Mouse (Mus musculus): Measurements from ENCODE around the gene Gm11239. TPM values are rescaled to one million over a fixed set of nuclear protein-coding genes. Genes with fewer than 3 reads are reported as not detected.
"Not testable (repeated sequence)": the region's sequence is repeated elsewhere in the genome, so short reads cannot be mapped to it uniquely, and the experiment has no call there.

Gene Gm11239
- not detected in 2 replicates for polyA plus RNA-seq (2015; fragmentation: Nextera tagmentation; extraction: Ambion mirVana)

GRCm38 (mm10) chr4:73668054-73668453 is at the start of gene Gm11239:
Gene Gm11239, plus strand, starts transcription at chr4:73668354.
- H3K4me1 ChIP-seq (replicated peaks; ENCODE audit: control insufficient read depth, insufficient read depth, low read length); H3K4me2 ChIP-seq (ENCODE audit: low read length); H3K36me3 ChIP-seq (ENCODE audit: control insufficient read depth, insufficient read depth); H3K9me3 ChIP-seq (ENCODE audit: control insufficient read depth, low read length); H3K4me3 ChIP-seq (replicated peaks; ENCODE audit: low read length); ATAC-seq; H3K27ac ChIP-seq (ENCODE audit: low read length); H3K27me3 ChIP-seq (replicated peaks; ENCODE audit: control insufficient read depth, insufficient read depth, low read length); H3K9ac ChIP-seq (replicated peaks; ENCODE audit: low read depth, low read length): not testable (repeated sequence)
- no CpG with 5 or more reads among the region's 4 CpGs for WGBS

- not testable (repeated sequence) for H3K4me1 ChIP-seq (replicated peaks; ENCODE audit: control insufficient read depth, insufficient read depth, low read length); H3K9me3 ChIP-seq (ENCODE audit: control insufficient read depth, low read length); H3K27ac ChIP-seq (ENCODE audit: low read length); ATAC-seq; H3K4me3 ChIP-seq (replicated peaks; ENCODE audit: low read length); H3K4me2 ChIP-seq (ENCODE audit: low read length); H3K9ac ChIP-seq (replicated peaks; ENCODE audit: low read depth, low read length); H3K36me3 ChIP-seq (ENCODE audit: control insufficient read depth, insufficient read depth); H3K27me3 ChIP-seq (replicated peaks; ENCODE audit: control insufficient read depth, insufficient read depth, low read length)
- no CpG with 5 or more reads among the region's 3 CpGs for WGBS
Observed at GRCm38 (mm10) chr4:73622684-73623083, 45.5 kb upstream of the Gm11239 start, which contains the start of gene Gm11237. Gene Gm11237, plus strand, starts transcription at chr4:73622984.

GRCm38 (mm10) chr4:73637821-73638220 is 30.3 kb upstream of the Gm11239 start, which contains the start of gene Gm11236:
Gene Gm11236, plus strand, starts transcription at chr4:73638121.
- not testable (repeated sequence) for H3K4me3 ChIP-seq (replicated peaks; ENCODE audit: low read length); H3K27me3 ChIP-seq (replicated peaks; ENCODE audit: control insufficient read depth, insufficient read depth, low read length); H3K27ac ChIP-seq (ENCODE audit: low read length); H3K4me1 ChIP-seq (replicated peaks; ENCODE audit: control insufficient read depth, insufficient read depth, low read length); H3K36me3 ChIP-seq (ENCODE audit: control insufficient read depth, insufficient read depth); H3K9ac ChIP-seq (replicated peaks; ENCODE audit: low read depth, low read length); ATAC-seq; H3K9me3 ChIP-seq (ENCODE audit: control insufficient read depth, low read length); H3K4me2 ChIP-seq (ENCODE audit: low read length)
- WGBS, result no CpG with 5 or more reads among the region's 4 CpGs

GRCm38 (mm10) chr4:73661864-73662263 is 6.3 kb upstream of the Gm11239 start:
- WGBS, result 85% methylated on average over 4 of the region's 4 CpGs
- not testable (repeated sequence) for H3K36me3 ChIP-seq (ENCODE audit: control insufficient read depth, insufficient read depth); H3K4me3 ChIP-seq (replicated peaks; ENCODE audit: low read length); ATAC-seq; H3K9ac ChIP-seq (replicated peaks; ENCODE audit: low read depth, low read length); H3K4me2 ChIP-seq (ENCODE audit: low read length); H3K27me3 ChIP-seq (replicated peaks; ENCODE audit: control insufficient read depth, insufficient read depth, low read length); H3K4me1 ChIP-seq (replicated peaks; ENCODE audit: control insufficient read depth, insufficient read depth, low read length); H3K9me3 ChIP-seq (ENCODE audit: control insufficient read depth, low read length); H3K27ac ChIP-seq (ENCODE audit: low read length)

GRCm38 (mm10) chr4:73683216-73683615 is 15.1 kb downstream of the Gm11239 start, which contains the start of gene Gm428:
Gene Gm428, plus strand, starts transcription at chr4:73683516.
- no CpG with 5 or more reads among the region's 4 CpGs for WGBS
- H3K4me2 ChIP-seq (ENCODE audit: low read length); H3K4me1 ChIP-seq (replicated peaks; ENCODE audit: control insufficient read depth, insufficient read depth, low read length); H3K27me3 ChIP-seq (replicated peaks; ENCODE audit: control insufficient read depth, insufficient read depth, low read length); H3K9ac ChIP-seq (replicated peaks; ENCODE audit: low read depth, low read length); ATAC-seq; H3K36me3 ChIP-seq (ENCODE audit: control insufficient read depth, insufficient read depth); H3K27ac ChIP-seq (ENCODE audit: low read length); H3K4me3 ChIP-seq (replicated peaks; ENCODE audit: low read length); H3K9me3 ChIP-seq (ENCODE audit: control insufficient read depth, low read length): not testable (repeated sequence)

- no peak for ATAC-seq
- no peak overlapping the region for H3K9ac ChIP-seq (replicated peaks; ENCODE audit: low read depth, low read length)
- H3K9me3 ChIP-seq (ENCODE audit: control insufficient read depth, low read length), result no peaks in the 10 kb centered on the region
- 83% methylated on average over 1 of the region's 1 CpGs for WGBS
- no peaks in the 10 kb centered on the region for H3K4me1 ChIP-seq (replicated peaks; ENCODE audit: control insufficient read depth, insufficient read depth, low read length)
- H3K4me3 ChIP-seq (replicated peaks; ENCODE audit: low read length), result no peak overlapping the region
- H3K27ac ChIP-seq (ENCODE audit: low read length), result no peak overlapping the region
- H3K36me3 ChIP-seq (ENCODE audit: control insufficient read depth, insufficient read depth), result no peaks in the 10 kb centered on the region
- H3K27me3 ChIP-seq (replicated peaks; ENCODE audit: control insufficient read depth, insufficient read depth, low read length), result no peaks in the 10 kb centered on the region
- H3K4me2 ChIP-seq (ENCODE audit: low read length), result no peak overlapping the region
Observed at GRCm38 (mm10) chr4:73718761-73719160, 50.6 kb downstream of the Gm11239 start.

- Histone ChIP-seq H3K27ac (ENCODE audit: low read length) (no peak overlapping the region), H3K4me2 (ENCODE audit: low read length) (no peak overlapping the region)
- no peak for ATAC-seq
Observed at GRCm38 (mm10) chr4:73719819-73720218, 51.7 kb downstream of the Gm11239 start.

More at GRCm38 (mm10) chr4:73719819-73720218, 51.7 kb downstream of the Gm11239 start:
- no peaks in the 10 kb centered on the region for H3K4me1 ChIP-seq (replicated peaks; ENCODE audit: control insufficient read depth, insufficient read depth, low read length)
- no peaks in the 10 kb centered on the region for H3K9me3 ChIP-seq (ENCODE audit: control insufficient read depth, low read length)
- H3K36me3 ChIP-seq (ENCODE audit: control insufficient read depth, insufficient read depth), result no peaks in the 10 kb centered on the region
- H3K27me3 ChIP-seq (replicated peaks; ENCODE audit: control insufficient read depth, insufficient read depth, low read length), result no peaks in the 10 kb centered on the region
- no peak overlapping the region for H3K9ac ChIP-seq (replicated peaks; ENCODE audit: low read depth, low read length)
- no peak overlapping the region for H3K4me3 ChIP-seq (replicated peaks; ENCODE audit: low read length)

Other genes with a start within 250 kb of the Gm11239 start
- gene Gm11238, start 60.5 kb upstream of the Gm11239 start, polyA plus RNA-seq (2015; fragmentation: Nextera tagmentation; extraction: Ambion mirVana), result not detected in 2 replicates
- not detected in 2 replicates for gene Gm11237, start 45.4 kb upstream of the Gm11239 start, polyA plus RNA-seq (2015; fragmentation: Nextera tagmentation; extraction: Ambion mirVana)
- not detected in 2 replicates for gene Gm11236, start 30.2 kb upstream of the Gm11239 start, polyA plus RNA-seq (2015; fragmentation: Nextera tagmentation; extraction: Ambion mirVana)
- gene Gm428, start 15.2 kb downstream of the Gm11239 start, polyA plus RNA-seq (2015; fragmentation: Nextera tagmentation; extraction: Ambion mirVana), result not detected in 2 replicates
- gene Rasef, start 122.6 kb downstream of the Gm11239 start, polyA plus RNA-seq (2015; fragmentation: Nextera tagmentation; extraction: Ambion mirVana), result 0.10 and 0.42 TPM in 2 replicates
- gene Gm11758, start 207.9 kb downstream of the Gm11239 start, polyA plus RNA-seq (2015; fragmentation: Nextera tagmentation; extraction: Ambion mirVana), result not detected in 2 replicates
- gene Gm11757, start 222.8 kb downstream of the Gm11239 start, polyA plus RNA-seq (2015; fragmentation: Nextera tagmentation; extraction: Ambion mirVana), result not detected in 2 replicates
- not detected in 2 replicates for gene Gm13871, start 237.6 kb downstream of the Gm11239 start, polyA plus RNA-seq (2015; fragmentation: Nextera tagmentation; extraction: Ambion mirVana)

Data from forebrain, embryonic 16.5 days (tissue).